Mouse (Mus musculus): Measurements from ENCODE around the gene Lamtor2. TPM values are rescaled to one million over a fixed set of nuclear protein-coding genes. Genes with fewer than 3 reads are reported as not detected.
"Not testable (repeated sequence)": the region's sequence is repeated elsewhere in the genome, so short reads cannot be mapped to it uniquely, and the experiment has no call there.

Lamtor2 gene
- polyA plus RNA-seq (2014; fragmentation: Nextera tagmentation; extraction: Ambion mirVana), result 78.9 and 89.3 TPM in 2 replicates

- peaks cover 7% of the 10 kb centered on the region for H3K4me1 ChIP-seq (ENCODE audit: control insufficient read depth, insufficient read depth, low read length)
- DNase-seq (ENCODE audit: low spot score) (peak; percentile 99), ATAC-seq (ENCODE audit: insufficient number of reproducible peaks, low FRiP score, low TSS enrichment, low read depth) (peak; percentile 89)
- H3K9me3 ChIP-seq (ENCODE audit: control insufficient read depth, low read length), result no peaks in the 10 kb centered on the region
- under 1% methylated on average over 48 of the region's 48 CpGs for WGBS
- peak within 1 kb of the TSS; percentile 85 for H3K4me3 ChIP-seq (ENCODE audit: low read depth, low read length)
- peak within 1 kb of the TSS; percentile 90 for H3K27ac ChIP-seq (replicated peaks; ENCODE audit: low read depth, low read length)
- peak within 1 kb of the TSS; percentile 87 for H3K9ac ChIP-seq (ENCODE audit: low read length)
- peak within 1 kb of the TSS; percentile 77 for H3K4me2 ChIP-seq (ENCODE audit: low read depth, severe bottlenecking)
- H3K27me3 ChIP-seq (ENCODE audit: control insufficient read depth, insufficient read depth, low read length), result no peaks in the 10 kb centered on the region
- peaks cover 12% of the 10 kb centered on the region for H3K36me3 ChIP-seq (ENCODE audit: control insufficient read depth, insufficient read depth, low read length)
These were observed at the start of gene Lamtor2 for GRCm38 (mm10) chr3:88552676-88553524. Gene Lamtor2, minus strand, starts transcription at chr3:88553074.

DNA sequence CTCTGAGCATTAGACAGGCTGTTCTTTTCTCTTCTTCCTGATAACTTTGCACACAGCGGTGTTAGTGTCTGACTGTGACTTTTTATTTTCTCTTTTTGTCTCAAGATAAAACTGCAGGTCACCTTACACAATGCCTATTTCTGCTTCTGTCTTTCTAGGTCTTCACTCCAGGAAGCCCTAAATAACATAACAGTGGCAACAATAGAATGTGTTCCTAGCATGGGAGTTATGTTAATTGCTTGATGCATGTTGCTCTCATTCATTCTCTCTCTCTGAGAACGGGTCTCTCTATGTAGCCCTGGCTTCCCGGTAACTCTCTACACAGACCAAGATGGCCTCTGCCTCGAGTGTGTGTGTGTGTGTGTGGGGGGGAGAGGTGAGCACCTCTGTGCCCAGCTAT lies 49.6 kb upstream of the Lamtor2 start:
- ATAC-seq (ENCODE audit: insufficient number of reproducible peaks, low FRiP score, low TSS enrichment, low read depth) (no peak), DNase-seq (ENCODE audit: low spot score) (no peak)
- Histone ChIP-seq H3K4me1 (ENCODE audit: control insufficient read depth, insufficient read depth, low read length) (no peaks in the 10 kb centered on the region), H3K27ac (replicated peaks; ENCODE audit: low read depth, low read length) (no peak overlapping the region), H3K9me3 (ENCODE audit: control insufficient read depth, low read length) (no peaks in the 10 kb centered on the region), H3K9ac (ENCODE audit: low read length) (no peak overlapping the region), H3K36me3 (ENCODE audit: control insufficient read depth, insufficient read depth, low read length) (no peaks in the 10 kb centered on the region), H3K4me2 (ENCODE audit: low read depth, severe bottlenecking) (no peak overlapping the region), H3K27me3 (ENCODE audit: control insufficient read depth, insufficient read depth, low read length) (no peaks in the 10 kb centered on the region), H3K4me3 (ENCODE audit: low read depth, low read length) (no peak overlapping the region)
- WGBS, result 80% methylated on average over 4 of the region's 4 CpGs

- H3K4me1 ChIP-seq (ENCODE audit: control insufficient read depth, insufficient read depth, low read length); H3K4me2 ChIP-seq (ENCODE audit: low read depth, severe bottlenecking); H3K27ac ChIP-seq (replicated peaks; ENCODE audit: low read depth, low read length); H3K27me3 ChIP-seq (ENCODE audit: control insufficient read depth, insufficient read depth, low read length); H3K9ac ChIP-seq (ENCODE audit: low read length); ATAC-seq (ENCODE audit: insufficient number of reproducible peaks, low FRiP score, low TSS enrichment, low read depth); H3K9me3 ChIP-seq (ENCODE audit: control insufficient read depth, low read length); DNase-seq (ENCODE audit: low spot score); H3K36me3 ChIP-seq (ENCODE audit: control insufficient read depth, insufficient read depth, low read length); H3K4me3 ChIP-seq (ENCODE audit: low read depth, low read length): not testable (repeated sequence)
- 79% methylated on average over 4 of the region's 4 CpGs for WGBS
These were observed 43.7 kb upstream of the Lamtor2 start for GRCm38 (mm10) chr3:88596547-88596946.

GRCm38 (mm10) chr3:88593893-88594580 lies 41.2 kb upstream of the Lamtor2 start:
- H3K27ac ChIP-seq (replicated peaks; ENCODE audit: low read depth, low read length), result no peak overlapping the region
- no peak overlapping the region for H3K9ac ChIP-seq (ENCODE audit: low read length)
- no peaks in the 10 kb centered on the region for H3K27me3 ChIP-seq (ENCODE audit: control insufficient read depth, insufficient read depth, low read length)
- DNase-seq (ENCODE audit: low spot score) (no peak), ATAC-seq (ENCODE audit: insufficient number of reproducible peaks, low FRiP score, low TSS enrichment, low read depth) (no peak)
- no peak overlapping the region for H3K4me3 ChIP-seq (ENCODE audit: low read depth, low read length)
- 55% methylated on average over 10 of the region's 10 CpGs for WGBS
- no peak overlapping the region for H3K4me2 ChIP-seq (ENCODE audit: low read depth, severe bottlenecking)
- H3K9me3 ChIP-seq (ENCODE audit: control insufficient read depth, low read length), result no peaks in the 10 kb centered on the region
- H3K4me1 ChIP-seq (ENCODE audit: control insufficient read depth, insufficient read depth, low read length), result no peaks in the 10 kb centered on the region
- H3K36me3 ChIP-seq (ENCODE audit: control insufficient read depth, insufficient read depth, low read length), result no peaks in the 10 kb centered on the region

GRCm38 (mm10) chr3:88592942-88593576 lies 40.2 kb upstream of the Lamtor2 start:
- no peak for ATAC-seq (ENCODE audit: insufficient number of reproducible peaks, low FRiP score, low TSS enrichment, low read depth)
- Histone ChIP-seq H3K36me3 (ENCODE audit: control insufficient read depth, insufficient read depth, low read length) (peaks cover 6% of the 10 kb centered on the region; the same call in 1 of the 2 replicates), H3K4me2 (ENCODE audit: low read depth, severe bottlenecking) (no peak overlapping the region), H3K4me1 (ENCODE audit: control insufficient read depth, insufficient read depth, low read length) (no peaks in the 10 kb centered on the region), H3K9ac (ENCODE audit: low read length) (no peak overlapping the region), H3K9me3 (ENCODE audit: control insufficient read depth, low read length) (no peaks in the 10 kb centered on the region), H3K27ac (replicated peaks; ENCODE audit: low read depth, low read length) (no peak overlapping the region), H3K27me3 (ENCODE audit: control insufficient read depth, insufficient read depth, low read length) (no peaks in the 10 kb centered on the region), H3K4me3 (ENCODE audit: low read depth, low read length) (no peak overlapping the region)
- 80% methylated on average over 10 of the region's 10 CpGs for WGBS
- no peak for DNase-seq (ENCODE audit: low spot score)

DNA sequence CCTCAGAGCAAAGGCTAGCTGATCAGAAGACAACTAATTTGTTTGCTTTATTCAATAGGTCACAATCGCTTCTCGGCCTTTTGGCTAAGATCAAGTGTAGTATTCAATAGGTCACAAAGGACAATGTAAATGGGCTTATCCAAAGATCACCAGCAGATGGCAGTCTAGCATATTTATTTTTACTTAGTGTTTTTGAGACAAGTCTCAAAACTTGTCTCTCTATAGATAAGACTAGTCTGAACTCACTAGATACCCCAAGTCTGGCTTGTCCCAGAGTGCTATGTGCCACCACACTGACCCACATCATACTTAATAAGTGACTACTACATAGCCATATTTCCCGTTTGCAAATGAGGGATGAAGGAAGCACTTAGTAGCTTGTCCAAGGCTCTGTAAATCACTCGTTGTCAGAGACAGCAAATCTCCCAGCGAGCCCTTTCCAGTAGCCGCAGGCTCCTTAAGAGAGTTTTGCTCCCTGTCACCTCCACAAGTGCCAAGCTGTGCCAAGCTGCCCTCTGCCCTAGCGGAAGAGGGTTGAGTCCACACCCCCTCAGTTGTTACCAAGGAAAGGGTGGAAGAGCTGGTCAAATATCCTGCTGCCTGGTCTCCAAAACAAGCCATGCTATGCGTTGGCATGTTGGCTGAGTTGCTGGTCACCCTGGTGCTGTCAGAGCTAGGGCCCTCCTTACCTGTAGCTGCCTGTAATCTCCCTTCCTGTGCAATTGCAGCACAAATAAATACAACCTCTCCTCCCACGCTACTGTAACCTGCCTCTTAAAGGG lies 39.3 kb upstream of the Lamtor2 start:
- H3K9ac ChIP-seq (ENCODE audit: low read length), result no peak overlapping the region
- DNase-seq (ENCODE audit: low spot score) (peak; percentile 72), ATAC-seq (ENCODE audit: insufficient number of reproducible peaks, low FRiP score, low TSS enrichment, low read depth) (no peak)
- H3K27ac ChIP-seq (replicated peaks; ENCODE audit: low read depth, low read length), result no peak overlapping the region
- no peaks in the 10 kb centered on the region for H3K4me1 ChIP-seq (ENCODE audit: control insufficient read depth, insufficient read depth, low read length)
- no peaks in the 10 kb centered on the region for H3K9me3 ChIP-seq (ENCODE audit: control insufficient read depth, low read length)
- no peaks in the 10 kb centered on the region for H3K27me3 ChIP-seq (ENCODE audit: control insufficient read depth, insufficient read depth, low read length)
- peaks cover 16% of the 10 kb centered on the region for H3K36me3 ChIP-seq (ENCODE audit: control insufficient read depth, insufficient read depth, low read length)
- no peak overlapping the region for H3K4me3 ChIP-seq (ENCODE audit: low read depth, low read length)
- H3K4me2 ChIP-seq (ENCODE audit: low read depth, severe bottlenecking), result no peak overlapping the region
- 28% methylated on average over 9 of the region's 9 CpGs for WGBS

GRCm38 (mm10) chr3:88591044-88591443 lies 38.2 kb upstream of the Lamtor2 start:
- Histone ChIP-seq H3K9ac (ENCODE audit: low read length) (no peak overlapping the region), H3K4me2 (ENCODE audit: low read depth, severe bottlenecking) (no peak overlapping the region), H3K27me3 (ENCODE audit: control insufficient read depth, insufficient read depth, low read length) (no peaks in the 10 kb centered on the region), H3K4me3 (ENCODE audit: low read depth, low read length) (no peak overlapping the region), H3K27ac (replicated peaks; ENCODE audit: low read depth, low read length) (no peak overlapping the region), H3K36me3 (ENCODE audit: control insufficient read depth, insufficient read depth, low read length) (peaks cover 23% of the 10 kb centered on the region), H3K9me3 (ENCODE audit: control insufficient read depth, low read length) (no peaks in the 10 kb centered on the region), H3K4me1 (ENCODE audit: control insufficient read depth, insufficient read depth, low read length) (no peaks in the 10 kb centered on the region)
- no peak for DNase-seq (ENCODE audit: low spot score)
- WGBS, result 38% methylated on average over 3 of the region's 3 CpGs
- ATAC-seq (ENCODE audit: insufficient number of reproducible peaks, low FRiP score, low TSS enrichment, low read depth), result no peak

GRCm38 (mm10) chr3:88590246-88590645 lies 37.4 kb upstream of the Lamtor2 start:
- no peak overlapping the region for H3K4me3 ChIP-seq (ENCODE audit: low read depth, low read length)
- no peaks in the 10 kb centered on the region for H3K9me3 ChIP-seq (ENCODE audit: control insufficient read depth, low read length)
- H3K27me3 ChIP-seq (ENCODE audit: control insufficient read depth, insufficient read depth, low read length), result no peaks in the 10 kb centered on the region
- H3K36me3 ChIP-seq (ENCODE audit: control insufficient read depth, insufficient read depth, low read length), result peaks cover 28% of the 10 kb centered on the region
- WGBS, result 26% methylated on average over 5 of the region's 5 CpGs
- peak overlapping the region; percentile 43; the same call in 1 of the 2 replicates for H3K27ac ChIP-seq (replicated peaks; ENCODE audit: low read depth, low read length)
- ATAC-seq (ENCODE audit: insufficient number of reproducible peaks, low FRiP score, low TSS enrichment, low read depth) (no peak), DNase-seq (ENCODE audit: low spot score) (peak; percentile 30)
- no peak overlapping the region for H3K4me2 ChIP-seq (ENCODE audit: low read depth, severe bottlenecking)
- H3K9ac ChIP-seq (ENCODE audit: low read length), result 0 out of 2 replicates have a peak overlapping the region, but pooled peaks have one; percentile 17
- no peaks in the 10 kb centered on the region for H3K4me1 ChIP-seq (ENCODE audit: control insufficient read depth, insufficient read depth, low read length)
